Mouse (Mus musculus) erythroblast, adult 5-6 weeks (primary cell): Measurements from ENCODE around the gene Efhd2. TPM values are rescaled to one million over a fixed set of nuclear protein-coding genes. Genes with fewer than 3 reads are reported as not detected.

Source experiments
- ATAC-seq: replicated peaks from 2 replicates; pipeline ENCODE4 v1.8.0; 2016; ENCODE audit warnings: moderate number of reproducible peaks, mild to moderate bottlenecking, moderate TSS enrichment, inconsistent platforms; ENCODE audit not compliant: poor library complexity, low FRiP score, severe bottlenecking
- total RNA-seq, 2 experiments: library from RNA; stranded (forward) in 1 of 2; stranded (reverse) in 1 of 2; fragments of 150-400 nt in 1 of 2; fragments of 200-764, 138-1000 nt in 1 of 2; gene quantifications; 2 replicates each; pipeline versions ENCODE4 v1.2.3 to v1.2.4; 2015 to 2017; ENCODE audit warnings: low replicate concordance in 2 of 2

Gene Efhd2
- total RNA-seq, 2 experiments from 2014 or later = 19.6 to 22.5 TPM

- ATAC-seq = no peak
Observed at GRCm38 (mm10) chr4:141816776-141817655, 57.7 kb downstream of the Efhd2 start.

GRCm38 (mm10) chr4:141816267-141816666 is 58.5 kb downstream of the Efhd2 start:
- no peak for ATAC-seq

- ATAC-seq = no peak
Observed at GRCm38 (mm10) chr4:141811375-141811774, 63.3 kb downstream of the Efhd2 start.

GRCm38 (mm10) chr4:141810975-141811374 is 63.7 kb downstream of the Efhd2 start:
- ATAC-seq = no peak

GRCm38 (mm10) chr4:141809850-141810464 is 64.8 kb downstream of the Efhd2 start:
- ATAC-seq = peak; percentile 48; the same call in 1 of the 2 replicates

Other genes starting within 250 kb of the Efhd2 start
- 2.9 and 10.7 TPM in 2 replicates for gene Plekhm2, start 210.0 kb downstream of the Efhd2 start, total RNA-seq (2015; ENCODE audit: low replicate concordance)
- gene Plekhm2, start 210.0 kb downstream of the Efhd2 start, total RNA-seq (2017; ENCODE audit: low replicate concordance) = 2.0 and 4.3 TPM in 2 replicates
- 2.9 TPM in 1 of 2 replicates, not detected in the other for gene Rsc1a1, start 189.3 kb downstream of the Efhd2 start, total RNA-seq (2015; ENCODE audit: low replicate concordance)
- 0.84 and 4.3 TPM in 2 replicates for gene Rsc1a1, start 189.3 kb downstream of the Efhd2 start, total RNA-seq (2017; ENCODE audit: low replicate concordance)
- 10.0 and 14.8 TPM in 2 replicates for gene Ddi2, start 151.5 kb downstream of the Efhd2 start, total RNA-seq (2015; ENCODE audit: low replicate concordance)
- gene Ddi2, start 151.5 kb downstream of the Efhd2 start, total RNA-seq (2017; ENCODE audit: low replicate concordance) = 17.7 and 18.5 TPM in 2 replicates
- gene Agmat, start 128.2 kb downstream of the Efhd2 start, total RNA-seq (2015; ENCODE audit: low replicate concordance) = 1.5 and 2.3 TPM in 2 replicates
- not detected in 2 replicates for gene Agmat, start 128.2 kb downstream of the Efhd2 start, total RNA-seq (2017; ENCODE audit: low replicate concordance)
- gene Dnajc16, start 84.0 kb downstream of the Efhd2 start, total RNA-seq (2015; ENCODE audit: low replicate concordance) = 0.38 and 5.0 TPM in 2 replicates
- gene Dnajc16, start 84.0 kb downstream of the Efhd2 start, total RNA-seq (2017; ENCODE audit: low replicate concordance) = 3.2 and 7.8 TPM in 2 replicates
- 4.4 and 10.0 TPM in 2 replicates for gene Casp9, start 81.3 kb downstream of the Efhd2 start, total RNA-seq (2015; ENCODE audit: low replicate concordance)
- gene Casp9, start 81.3 kb downstream of the Efhd2 start, total RNA-seq (2017; ENCODE audit: low replicate concordance) = 4.2 and 4.3 TPM in 2 replicates
- not detected in 2 replicates for gene Cela2a, start 48.8 kb downstream of the Efhd2 start, total RNA-seq (2015; ENCODE audit: low replicate concordance)
- gene Cela2a, start 48.8 kb downstream of the Efhd2 start, total RNA-seq (2017; ENCODE audit: low replicate concordance) = not detected in 2 replicates
- not detected in 2 replicates for gene Ctrc, start 28.6 kb downstream of the Efhd2 start, total RNA-seq (2015; ENCODE audit: low replicate concordance)
- gene Ctrc, start 28.6 kb downstream of the Efhd2 start, total RNA-seq (2017; ENCODE audit: low replicate concordance) = not detected in 2 replicates
- gene Fhad1, start 140.2 kb upstream of the Efhd2 start, total RNA-seq (2015; ENCODE audit: low replicate concordance) = not detected in 2 replicates
- gene Fhad1, start 140.2 kb upstream of the Efhd2 start, total RNA-seq (2017; ENCODE audit: low replicate concordance) = 0.17 TPM in 1 of 2 replicates, not detected in the other
- gene Tmem51, start 209.4 kb upstream of the Efhd2 start, total RNA-seq (2015; ENCODE audit: low replicate concordance) = 4.6 and 8.1 TPM in 2 replicates
- 1.4 and 2.9 TPM in 2 replicates for gene Tmem51, start 209.4 kb upstream of the Efhd2 start, total RNA-seq (2017; ENCODE audit: low replicate concordance)